Mouse (Mus musculus): ENCODE data around the gene Zswim4.

Zswim4 gene

GRCm38 (mm10) chr8:84223322-84224029 lies 13.4 kb downstream of the Zswim4 start:
- DNase-seq (ENCODE audit: low spot score in 2 of 2), result no peak

- no peak for DNase-seq (ENCODE audit: low spot score in 2 of 2)
Observed at GRCm38 (mm10) chr8:84222566-84223165, 14.2 kb downstream of the Zswim4 start.

- no peak for DNase-seq (ENCODE audit: low spot score in 2 of 2)
Observed at GRCm38 (mm10) chr8:84220105-84220504, 16.8 kb downstream of the Zswim4 start.

- no peak for DNase-seq (ENCODE audit: low spot score in 2 of 2)
Observed at GRCm38 (mm10) chr8:84218143-84218542, 18.7 kb downstream of the Zswim4 start.

- DNase-seq (ENCODE audit: low spot score in 2 of 2), result no peak
Observed at GRCm38 (mm10) chr8:84217206-84217605, 19.6 kb downstream of the Zswim4 start.

GRCm38 (mm10) chr8:84213277-84213676 lies 23.6 kb downstream of the Zswim4 start:
- DNase-seq (ENCODE audit: low spot score in 2 of 2), result no peak

GRCm38 (mm10) chr8:84211881-84212563 lies 24.8 kb downstream of the Zswim4 start:
- DNase-seq (ENCODE audit: low spot score in 2 of 2), result no peak

- no peak for DNase-seq (ENCODE audit: low spot score in 2 of 2)
Observed at GRCm38 (mm10) chr8:84211202-84211601, 25.7 kb downstream of the Zswim4 start.

- DNase-seq (ENCODE audit: low spot score in 2 of 2), result peak in 1 of 2 experiments; percentile 79
Observed at GRCm38 (mm10) chr8:84210167-84210791, 26.6 kb downstream of the Zswim4 start.

GRCm38 (mm10) chr8:84208381-84209380 lies 28.2 kb downstream of the Zswim4 start:
- no peak for DNase-seq (ENCODE audit: low spot score in 2 of 2)

- no peak for DNase-seq (ENCODE audit: low spot score in 2 of 2)
Observed at GRCm38 (mm10) chr8:84207811-84208210, 29.0 kb downstream of the Zswim4 start.

GRCm38 (mm10) chr8:84206666-84207065 lies 30.2 kb downstream of the Zswim4 start:
- DNase-seq (ENCODE audit: low spot score in 2 of 2), result no peak

- no peak for DNase-seq (ENCODE audit: low spot score in 2 of 2)
Observed at GRCm38 (mm10) chr8:84205073-84205472, 31.8 kb downstream of the Zswim4 start.

GRCm38 (mm10) chr8:84203975-84204772 lies 32.7 kb downstream of the Zswim4 start:
- DNase-seq (ENCODE audit: low spot score in 2 of 2), result peak in 1 of 2 experiments; percentile 60

- DNase-seq (ENCODE audit: low spot score in 2 of 2), result peak; percentile 70 to 75
Observed at GRCm38 (mm10) chr8:84202938-84203917, 33.6 kb downstream of the Zswim4 start.

- DNase-seq (ENCODE audit: low spot score in 2 of 2), result peak; percentile 49 to 87
Observed at GRCm38 (mm10) chr8:84202466-84202865, 34.4 kb downstream of the Zswim4 start.

- DNase-seq (ENCODE audit: low spot score in 2 of 2), result peak in 1 of 2 experiments; percentile 85
Observed at GRCm38 (mm10) chr8:84201545-84202245, 35.2 kb downstream of the Zswim4 start.

All from urinary bladder, adult 18-20 months (tissue).